Mouse (Mus musculus) forebrain, embryonic 15.5 days (tissue): Measurements from ENCODE around the gene Zfp715. TPM values are rescaled to one million over a fixed set of nuclear protein-coding genes. Genes with fewer than 3 reads are reported as not detected.
A peak's percentile ranks its signal among the peaks of the same experiment; 100 is the strongest.

ENCODE experiments used
- ATAC-seq: fragments of 200-750 bp; cut with Nextera tagmentation; replicated peaks from 2 replicates; pipeline ENCODE4 v1.8.0; 2017; ENCODE audit warnings: mild to moderate bottlenecking, moderate TSS enrichment, moderate library complexity
- H3K27ac ChIP-seq: fragments of 300-500 bp; sonication (generic); replicated peaks from 2 replicates; pipeline ENCODE4 v1.5.1; 2015; ENCODE audit warnings: mild to moderate bottlenecking, inconsistent platforms
- H3K27me3 ChIP-seq: fragments of 300-500 bp; sonication (generic); 2 replicates; pipeline ENCODE4 v1.6.1; 2015; ENCODE audit warnings: inconsistent platforms
- H3K36me3 ChIP-seq: fragments of 300-500 bp; sonication (generic); 2 replicates; pipeline ENCODE4 v1.6.1; 2015; ENCODE audit warnings: mild to moderate bottlenecking, inconsistent platforms
- H3K4me1 ChIP-seq: fragments of 300-500 bp; sonication (generic); 2 replicates; pipeline ENCODE4 v1.6.1; 2015; ENCODE audit warnings: inconsistent platforms
- H3K4me2 ChIP-seq: fragments of 300-500 bp; sonication (generic); replicated peaks from 2 replicates; pipeline ENCODE4 v1.6.1; 2015; ENCODE audit warnings: mild to moderate bottlenecking, inconsistent platforms
- H3K4me3 ChIP-seq: fragments of 300-500 bp; sonication (generic); 2 replicates; pipeline ENCODE4 v1.5.1; 2015; ENCODE audit warnings: mild to moderate bottlenecking, inconsistent platforms
- H3K9ac ChIP-seq: fragments of 300-500 bp; sonication (generic); replicated peaks from 2 replicates; pipeline ENCODE4 v1.6.1; 2015; ENCODE audit warnings: mild to moderate bottlenecking, inconsistent platforms
- H3K9me3 ChIP-seq: fragments of 300-500 bp; sonication (generic); 2 replicates; pipeline ENCODE4 v1.6.1; 2016; ENCODE audit warnings: inconsistent platforms
- WGBS: fragments of 180-500 bp; shearing (Covaris S2); methylation state at CpG from one replicate; pipeline ENCODE4 v1.1.7; 2015; ENCODE audit warnings: mixed read lengths; 5-methylcytosine and 5-hydroxymethylcytosine counted together
- polyA plus RNA-seq: library from polyadenylated mRNA; unstranded; fragments of >200 nt; fragmentation: Nextera tagmentation; extraction: Ambion mirVana; gene quantifications from 2 replicates; pipeline ENCODE4 v1.2.1, GENCODE M21; 2015

Zfp715 gene
- polyA plus RNA-seq, 1 experiment from 2014 or later: 21.5 TPM

DNA sequence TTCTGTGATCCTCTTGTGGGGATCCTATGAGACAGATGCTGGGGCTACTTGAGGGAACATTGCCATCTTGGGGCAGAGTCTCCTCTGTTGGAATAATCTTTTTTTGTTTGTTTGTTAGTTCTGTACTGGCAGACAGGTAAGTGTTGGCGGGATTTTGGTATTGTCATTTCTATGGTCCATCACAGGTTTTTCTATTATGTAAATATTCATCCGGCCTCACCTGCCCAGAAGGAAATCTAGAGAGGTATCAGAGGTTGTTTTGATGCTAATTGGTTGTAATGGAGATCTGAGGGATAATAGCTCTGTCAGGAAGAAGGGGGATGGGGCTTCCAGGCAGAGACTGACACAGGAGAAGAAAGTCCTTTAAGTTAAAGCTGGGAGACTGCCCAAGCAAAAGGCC lies 30.9 kb upstream of the Zfp715 start:
- Histone ChIP-seq H3K9ac (no peak overlapping the region), H3K36me3 (no peaks in the 10 kb centered on the region), H3K27me3 (no peaks in the 10 kb centered on the region), H3K27ac (no peak overlapping the region), H3K9me3 (no peaks in the 10 kb centered on the region), H3K4me1 (no peaks in the 10 kb centered on the region), H3K4me2 (no peak overlapping the region), H3K4me3 (no peak overlapping the region)
- ATAC-seq: no peak
- 73% methylated on average over 2 of the region's 2 CpGs for WGBS

- no peak overlapping the region for H3K9ac ChIP-seq
- no peak overlapping the region for H3K4me3 ChIP-seq
- H3K4me1 ChIP-seq: no peaks in the 10 kb centered on the region
- 79% methylated on average over 5 of the region's 5 CpGs for WGBS
- H3K9me3 ChIP-seq: no peaks in the 10 kb centered on the region
- no peak overlapping the region for H3K27ac ChIP-seq
- no peak for ATAC-seq
- H3K27me3 ChIP-seq: no peaks in the 10 kb centered on the region
- H3K4me2 ChIP-seq: no peak overlapping the region
- no peaks in the 10 kb centered on the region for H3K36me3 ChIP-seq
Observed at GRCm38 (mm10) chr7:43343191-43343590, 30.1 kb upstream of the Zfp715 start.

DNA sequence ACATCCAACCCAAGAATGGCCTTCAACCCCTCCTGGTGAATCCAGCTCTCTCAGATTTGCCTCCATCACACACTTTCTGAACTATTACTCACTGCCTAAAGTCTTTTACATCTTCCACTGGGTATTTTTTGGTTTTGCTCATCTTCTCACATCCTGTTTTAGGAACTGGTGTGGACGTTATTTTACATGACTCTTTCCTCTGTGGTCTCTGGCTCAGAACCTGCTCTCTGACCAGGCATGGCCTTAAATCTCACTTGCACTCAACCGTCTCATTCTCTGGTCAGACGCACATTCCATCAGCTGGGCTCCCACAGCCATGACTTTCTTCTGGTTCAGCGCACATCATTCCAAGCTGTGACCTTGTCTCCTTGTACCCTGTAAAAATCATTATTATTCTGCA lies 27.7 kb upstream of the Zfp715 start:
- 87% methylated on average over 4 of the region's 4 CpGs for WGBS
- Histone ChIP-seq H3K4me3 (no peak overlapping the region), H3K27ac (no peak overlapping the region)

DNA sequence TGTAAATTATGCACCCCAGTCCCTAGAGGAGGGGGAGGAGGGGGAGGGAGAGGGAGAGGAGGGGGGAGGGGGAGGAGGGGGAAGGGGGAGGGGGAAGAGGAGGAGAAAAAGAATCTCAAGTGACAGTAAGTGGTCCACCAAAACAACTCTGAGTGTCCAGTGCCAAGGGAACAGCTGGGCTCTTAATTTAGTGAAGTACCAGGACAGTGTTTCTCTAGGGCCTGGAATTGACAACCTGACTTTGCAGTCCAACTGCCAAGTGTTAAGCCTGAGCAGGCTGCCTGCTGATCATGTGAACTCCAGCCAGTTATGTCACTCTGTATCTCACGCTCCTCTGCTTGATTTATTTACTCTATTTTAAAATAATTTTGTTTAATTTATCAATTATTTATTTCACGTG lies 20.8 kb upstream of the Zfp715 start:
- no peak overlapping the region for H3K4me2 ChIP-seq

More for the DNA sequence above, 27.7 kb upstream of the Zfp715 start:
- no peaks in the 10 kb centered on the region for H3K36me3 ChIP-seq
- no peak overlapping the region for H3K4me2 ChIP-seq
- no peak overlapping the region for H3K9ac ChIP-seq
- H3K4me1 ChIP-seq: no peaks in the 10 kb centered on the region
- ATAC-seq: no peak
- H3K27me3 ChIP-seq: no peaks in the 10 kb centered on the region
- H3K9me3 ChIP-seq: no peaks in the 10 kb centered on the region

DNA sequence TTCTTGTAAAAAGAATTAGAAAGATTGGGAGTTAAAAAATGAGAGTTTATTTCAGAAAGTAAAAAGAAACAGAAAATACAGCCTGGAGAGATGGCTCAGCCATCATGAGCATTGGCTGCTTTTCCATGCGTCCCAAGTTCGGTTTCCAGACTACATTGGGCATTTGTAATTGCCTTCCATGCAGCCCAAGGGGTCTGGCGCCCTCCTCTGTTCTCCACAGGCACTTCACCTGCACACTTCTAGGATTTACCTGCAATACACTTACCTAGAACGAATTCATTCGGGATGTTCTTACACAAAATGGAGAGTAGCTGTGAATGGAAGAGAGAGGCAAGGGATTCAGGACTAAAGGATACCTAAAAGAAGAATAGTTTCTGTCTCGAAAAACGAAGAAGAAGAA lies 20.1 kb upstream of the Zfp715 start:
- WGBS: 40% methylated on average over 5 of the region's 7 CpGs
- H3K27me3 ChIP-seq: no peaks in the 10 kb centered on the region
- H3K27ac ChIP-seq: no peak overlapping the region
- no peaks in the 10 kb centered on the region for H3K4me1 ChIP-seq
- H3K4me3 ChIP-seq: no peak overlapping the region
- H3K9ac ChIP-seq: no peak overlapping the region
- H3K36me3 ChIP-seq: no peaks in the 10 kb centered on the region
- no peaks in the 10 kb centered on the region for H3K9me3 ChIP-seq
- H3K4me2 ChIP-seq: no peak overlapping the region
- ATAC-seq: no peak

More for the DNA sequence above, 20.8 kb upstream of the Zfp715 start:
- Histone ChIP-seq H3K27me3 (no peaks in the 10 kb centered on the region), H3K9ac (no peak overlapping the region), H3K9me3 (no peaks in the 10 kb centered on the region), H3K4me3 (no peak overlapping the region), H3K27ac (no peak overlapping the region), H3K4me1 (no peaks in the 10 kb centered on the region), H3K36me3 (no peaks in the 10 kb centered on the region)
- no peak for ATAC-seq
- WGBS: 68% methylated on average over 2 of the region's 2 CpGs

- no peaks in the 10 kb centered on the region for H3K27me3 ChIP-seq
- H3K9me3 ChIP-seq: no peaks in the 10 kb centered on the region
- ATAC-seq: no peak
- H3K4me1 ChIP-seq: no peaks in the 10 kb centered on the region
- WGBS: 69% methylated on average over 4 of the region's 4 CpGs
- H3K4me3 ChIP-seq: no peak overlapping the region
- H3K9ac ChIP-seq: no peak overlapping the region
- H3K4me2 ChIP-seq: no peak overlapping the region
- no peaks in the 10 kb centered on the region for H3K36me3 ChIP-seq
- no peak overlapping the region for H3K27ac ChIP-seq
Observed at GRCm38 (mm10) chr7:43328101-43328500, 15.0 kb upstream of the Zfp715 start.

GRCm38 (mm10) chr7:43326223-43326780 lies 13.2 kb upstream of the Zfp715 start:
- Histone ChIP-seq H3K4me3 (no peak overlapping the region), H3K4me1 (no peaks in the 10 kb centered on the region), H3K36me3 (no peaks in the 10 kb centered on the region), H3K9ac (no peak overlapping the region), H3K27ac (no peak overlapping the region), H3K9me3 (no peaks in the 10 kb centered on the region), H3K27me3 (no peaks in the 10 kb centered on the region), H3K4me2 (no peak overlapping the region)
- WGBS: 50% methylated on average over 10 of the region's 10 CpGs
- ATAC-seq: no peak

DNA sequence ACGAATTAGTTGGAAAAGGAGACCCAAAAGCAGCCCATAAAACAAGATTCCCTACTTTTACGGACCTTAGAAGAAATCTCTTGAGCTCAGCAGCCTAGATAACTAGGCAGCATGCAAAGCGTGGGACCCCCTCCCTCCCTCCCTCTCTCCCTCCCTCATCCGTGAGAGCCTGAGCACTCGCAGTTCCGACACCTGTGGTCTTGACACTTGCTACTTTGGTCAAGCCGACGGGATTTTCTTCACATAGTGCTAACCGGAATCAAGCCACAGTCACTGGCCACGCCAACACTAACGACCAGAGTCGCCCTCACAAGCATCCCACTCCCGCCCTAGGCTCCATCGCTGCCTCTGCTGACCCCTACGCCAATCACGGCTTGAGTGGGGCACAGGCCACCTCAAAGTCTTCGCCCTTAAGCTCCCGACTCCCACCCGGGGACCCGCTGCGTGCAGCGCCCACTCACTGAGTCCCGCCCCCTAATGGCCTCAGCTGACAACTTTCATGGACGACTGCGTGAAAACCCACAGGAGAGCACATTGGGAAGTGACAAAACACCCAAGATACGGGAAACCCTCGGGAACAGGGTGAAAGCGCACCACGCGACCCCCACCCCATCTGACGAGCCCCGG lies 595 bp downstream of the Zfp715 start:
- peak overlapping the region; percentile 65 for H3K4me3 ChIP-seq

DNA sequence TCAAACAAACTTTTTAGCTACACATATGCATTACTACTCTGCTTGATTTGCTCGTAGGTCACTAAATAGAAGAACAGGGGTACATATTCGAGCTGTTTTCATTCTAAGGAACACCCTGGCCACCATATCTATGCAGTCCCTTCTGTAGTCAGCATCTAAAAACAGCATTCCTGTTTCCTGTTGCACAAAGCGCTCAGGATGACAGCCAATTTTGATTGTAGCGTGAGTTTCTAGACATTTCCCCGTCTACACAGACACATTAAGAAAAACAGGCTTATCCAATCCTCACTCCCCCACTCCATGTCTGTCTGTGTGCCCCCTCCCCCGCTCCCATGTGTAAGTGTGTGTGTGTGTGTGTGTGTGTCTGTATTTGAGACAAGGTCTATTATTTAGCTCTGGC lies 1.5 kb downstream of the Zfp715 start:
- 84% methylated on average over 6 of the region's 6 CpGs for WGBS
- H3K9ac ChIP-seq: no peak overlapping the region

More for the DNA sequence above, 595 bp downstream of the Zfp715 start:
- Histone ChIP-seq H3K9me3 (no peaks in the 10 kb centered on the region), H3K4me1 (peaks cover 13% of the 10 kb centered on the region), H3K4me2 (peak overlapping the region; percentile 84), H3K27ac (peak overlapping the region; percentile 69), H3K9ac (peak overlapping the region; percentile 76), H3K36me3 (peaks cover 19% of the 10 kb centered on the region; the same call in 1 of the 2 replicates), H3K27me3 (no peaks in the 10 kb centered on the region)
- peak; percentile 21; the same call in 1 of the 2 replicates for ATAC-seq
- WGBS: 1% methylated on average over 32 of the region's 32 CpGs

DNA sequence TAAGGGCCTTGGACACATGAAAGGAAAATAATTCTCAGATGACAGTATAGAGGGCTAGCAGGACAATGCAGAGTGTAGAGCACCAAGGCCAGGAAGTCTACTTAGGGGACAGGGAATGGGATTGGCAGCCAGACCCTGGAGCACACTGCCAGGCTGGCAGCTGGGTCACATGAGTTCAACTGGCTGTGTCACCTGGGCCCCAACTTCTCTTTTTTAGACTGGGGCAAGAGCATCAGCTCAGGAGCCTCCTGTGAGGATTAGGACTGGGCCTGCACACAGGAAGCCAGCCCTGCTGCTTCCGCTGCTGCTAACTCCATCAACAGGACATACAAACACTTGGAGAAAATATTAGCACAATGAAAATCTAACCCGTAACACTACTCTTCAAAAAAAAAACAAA lies 4.0 kb downstream of the Zfp715 start:
- Histone ChIP-seq H3K36me3 (peaks cover 37% of the 10 kb centered on the region), H3K9me3 (no peaks in the 10 kb centered on the region), H3K4me3 (no peak overlapping the region), H3K9ac (no peak overlapping the region), H3K4me2 (no peak overlapping the region), H3K4me1 (peaks cover 13% of the 10 kb centered on the region), H3K27ac (no peak overlapping the region), H3K27me3 (no peaks in the 10 kb centered on the region)
- WGBS: 83% methylated on average over 2 of the region's 2 CpGs
- no peak for ATAC-seq

More for the DNA sequence above, 1.5 kb downstream of the Zfp715 start:
- peak overlapping the region; percentile 84 for H3K4me2 ChIP-seq
- no peaks in the 10 kb centered on the region for H3K27me3 ChIP-seq
- peak overlapping the region; percentile 65 for H3K4me3 ChIP-seq
- ATAC-seq: no peak
- peaks cover 13% of the 10 kb centered on the region for H3K4me1 ChIP-seq
- peaks cover 26% of the 10 kb centered on the region; the same call in 1 of the 2 replicates for H3K36me3 ChIP-seq
- no peaks in the 10 kb centered on the region for H3K9me3 ChIP-seq
- no peak overlapping the region for H3K27ac ChIP-seq

GRCm38 (mm10) chr7:43305235-43305634 lies 7.9 kb downstream of the Zfp715 start:
- Histone ChIP-seq H3K9me3 (no peaks in the 10 kb centered on the region), H3K9ac (no peak overlapping the region), H3K4me2 (no peak overlapping the region), H3K4me3 (no peak overlapping the region), H3K36me3 (peaks cover 59% of the 10 kb centered on the region), H3K27ac (no peak overlapping the region), H3K27me3 (no peaks in the 10 kb centered on the region), H3K4me1 (no peaks in the 10 kb centered on the region)
- 94% methylated on average over 3 of the region's 3 CpGs for WGBS
- ATAC-seq: no peak

GRCm38 (mm10) chr7:43291524-43291923 lies 21.6 kb downstream of the Zfp715 start:
- no peak overlapping the region for H3K9ac ChIP-seq
- ATAC-seq: no peak

More at GRCm38 (mm10) chr7:43291524-43291923, 21.6 kb downstream of the Zfp715 start:
- Histone ChIP-seq H3K4me3 (no peak overlapping the region), H3K4me2 (no peak overlapping the region), H3K27me3 (no peaks in the 10 kb centered on the region), H3K4me1 (no peaks in the 10 kb centered on the region), H3K27ac (no peak overlapping the region), H3K9me3 (no peaks in the 10 kb centered on the region), H3K36me3 (peaks cover 11% of the 10 kb centered on the region; the same call in 1 of the 2 replicates)
- WGBS: 87% methylated on average over 3 of the region's 3 CpGs
